Mouse (Mus musculus) kidney, adult 2 months (tissue): Measurements from ENCODE around the gene Il2ra.

Experiments
- CTCF ChIP-seq: fragments of 200-500 bp; conservative IDR thresholded peaks from 2 replicates; pipeline ENCODE4 v1.5.1; 2011; ENCODE audit warnings: low read depth, mild to moderate bottlenecking, control low read depth, low read length, moderate library complexity, mixed read lengths; ENCODE audit not compliant: insufficient read depth, insufficient read length
- POLR2A ChIP-seq: fragments of 200-500 bp; IDR thresholded peaks from one replicate; pipeline ENCODE4 v1.6.1; 2011; ENCODE audit warnings: low read depth, low read length, control low read depth

GRCm38 (mm10) chr2:11722564-11722963 lies 80.0 kb downstream of the Il2ra start:
- TF ChIP-seq POLR2A, result no peak
- no peak for TF ChIP-seq CTCF
